Mouse (Mus musculus): ENCODE measurements around the gene Trp53. TPM values are rescaled to one million over a fixed set of nuclear protein-coding genes. Genes with fewer than 3 reads are reported as not detected.

Gene Trp53
- polyA plus RNA-seq, 1 experiment from 2014 or later: 163 TPM

GRCm38 (mm10) chr11:69584937-69585336 lies 4.8 kb downstream of the Trp53 start:
- Histone ChIP-seq H3K27ac (ENCODE audit: low read length) (no peak overlapping the region), H3K4me3 (ENCODE audit: low read depth, low read length) (no peak overlapping the region), H3K4me1 (ENCODE audit: control insufficient read depth, insufficient read depth, low read length) (0 out of 2 replicates have a peak, but pooled peaks cover 6% of the 10 kb centered on the region), H3K36me3 (ENCODE audit: control insufficient read depth, insufficient read depth, low read length) (peaks cover 44% of the 10 kb centered on the region), H3K4me2 (replicated peaks; ENCODE audit: low read depth, low read length) (no peak overlapping the region), H3K9me3 (ENCODE audit: control insufficient read depth, low read depth, low read length) (no peaks in the 10 kb centered on the region), H3K9ac (replicated peaks; ENCODE audit: low read depth, low read length) (no peak overlapping the region), H3K27me3 (ENCODE audit: control insufficient read depth, insufficient read depth, low read length) (no peaks in the 10 kb centered on the region)
- 95% methylated on average over 13 of the region's 13 CpGs for WGBS
- no peak for ATAC-seq (ENCODE audit: insufficient number of reproducible peaks, insufficient read depth, low FRiP score, low read depth)

- H3K9ac ChIP-seq (replicated peaks; ENCODE audit: low read depth, low read length): no peak overlapping the region
- H3K9me3 ChIP-seq (ENCODE audit: control insufficient read depth, low read depth, low read length): no peaks in the 10 kb centered on the region
- no peak overlapping the region for H3K27ac ChIP-seq (ENCODE audit: low read length)
- no peak overlapping the region for H3K4me2 ChIP-seq (replicated peaks; ENCODE audit: low read depth, low read length)
- H3K36me3 ChIP-seq (ENCODE audit: control insufficient read depth, insufficient read depth, low read length): peaks cover 52% of the 10 kb centered on the region
- H3K4me3 ChIP-seq (ENCODE audit: low read depth, low read length): no peak overlapping the region
- 79% methylated on average over 7 of the region's 7 CpGs for WGBS
- H3K27me3 ChIP-seq (ENCODE audit: control insufficient read depth, insufficient read depth, low read length): no peaks in the 10 kb centered on the region
- ATAC-seq (ENCODE audit: insufficient number of reproducible peaks, insufficient read depth, low FRiP score, low read depth): no peak
- H3K4me1 ChIP-seq (ENCODE audit: control insufficient read depth, insufficient read depth, low read length): 0 out of 2 replicates have a peak, but pooled peaks cover 6% of the 10 kb centered on the region
These were observed 5.7 kb downstream of the Trp53 start for GRCm38 (mm10) chr11:69585718-69586325.

DNA sequence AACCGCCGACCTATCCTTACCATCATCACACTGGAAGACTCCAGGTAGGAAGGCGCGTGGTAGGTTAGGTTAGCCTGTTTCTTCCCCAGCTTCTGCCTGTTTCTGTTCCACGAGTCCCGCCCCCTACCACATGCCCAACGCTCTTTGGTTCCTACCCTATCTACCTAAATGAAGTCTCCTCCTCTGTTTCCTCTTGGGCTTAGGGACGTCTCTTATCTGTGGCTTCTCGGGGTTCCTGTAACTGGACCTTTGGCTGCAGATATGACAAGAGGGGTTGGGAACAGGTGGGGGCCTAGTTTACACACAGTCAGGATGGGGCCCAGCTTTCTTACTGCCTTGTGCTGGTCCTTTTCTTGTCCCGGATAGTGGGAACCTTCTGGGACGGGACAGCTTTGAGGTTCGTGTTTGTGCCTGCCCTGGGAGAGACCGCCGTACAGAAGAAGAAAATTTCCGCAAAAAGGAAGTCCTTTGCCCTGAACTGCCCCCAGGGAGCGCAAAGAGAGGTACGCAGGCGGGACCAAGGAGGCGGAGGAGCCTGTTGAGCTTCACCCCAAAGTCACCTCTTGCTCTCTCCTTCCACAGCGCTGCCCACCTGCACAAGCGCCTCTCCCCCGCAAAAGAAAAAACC lies 9.2 kb downstream of the Trp53 start:
- Histone ChIP-seq H3K9me3 (ENCODE audit: control insufficient read depth, low read depth, low read length) (no peaks in the 10 kb centered on the region), H3K4me3 (ENCODE audit: low read depth, low read length) (no peak overlapping the region), H3K27me3 (ENCODE audit: control insufficient read depth, insufficient read depth, low read length) (no peaks in the 10 kb centered on the region), H3K36me3 (ENCODE audit: control insufficient read depth, insufficient read depth, low read length) (peaks cover 55% of the 10 kb centered on the region), H3K4me1 (ENCODE audit: control insufficient read depth, insufficient read depth, low read length) (no peaks in the 10 kb centered on the region), H3K9ac (replicated peaks; ENCODE audit: low read depth, low read length) (no peak overlapping the region), H3K27ac (ENCODE audit: low read length) (no peak overlapping the region), H3K4me2 (replicated peaks; ENCODE audit: low read depth, low read length) (no peak overlapping the region)
- 90% methylated on average over 22 of the region's 22 CpGs for WGBS
- no peak for ATAC-seq (ENCODE audit: insufficient number of reproducible peaks, insufficient read depth, low FRiP score, low read depth)

DNA sequence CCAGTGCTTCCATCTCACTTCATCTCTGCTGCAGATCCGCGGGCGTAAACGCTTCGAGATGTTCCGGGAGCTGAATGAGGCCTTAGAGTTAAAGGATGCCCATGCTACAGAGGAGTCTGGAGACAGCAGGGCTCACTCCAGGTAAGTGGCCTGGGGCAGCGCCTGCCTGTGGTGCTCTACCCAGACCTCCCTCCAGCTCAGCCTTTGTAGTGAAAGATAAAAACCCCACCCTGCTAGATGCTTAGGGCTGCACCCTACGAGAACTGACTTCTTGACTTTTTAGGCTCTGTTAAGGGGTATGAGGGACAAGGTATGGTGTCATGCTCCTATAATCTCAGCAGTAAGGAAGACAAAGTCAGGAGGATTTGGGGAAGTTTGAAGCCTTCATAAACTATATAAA lies 10.5 kb downstream of the Trp53 start:
- H3K9ac ChIP-seq (replicated peaks; ENCODE audit: low read depth, low read length): no peak overlapping the region
- no peak overlapping the region for H3K4me2 ChIP-seq (replicated peaks; ENCODE audit: low read depth, low read length)
- H3K4me3 ChIP-seq (ENCODE audit: low read depth, low read length): no peak overlapping the region
- ATAC-seq (ENCODE audit: insufficient number of reproducible peaks, insufficient read depth, low FRiP score, low read depth): no peak
- no peak overlapping the region for H3K27ac ChIP-seq (ENCODE audit: low read length)
- no peaks in the 10 kb centered on the region for H3K4me1 ChIP-seq (ENCODE audit: control insufficient read depth, insufficient read depth, low read length)
- H3K27me3 ChIP-seq (ENCODE audit: control insufficient read depth, insufficient read depth, low read length): no peaks in the 10 kb centered on the region
- 92% methylated on average over 8 of the region's 8 CpGs for WGBS
- H3K9me3 ChIP-seq (ENCODE audit: control insufficient read depth, low read depth, low read length): no peaks in the 10 kb centered on the region
- peaks cover 49% of the 10 kb centered on the region for H3K36me3 ChIP-seq (ENCODE audit: control insufficient read depth, insufficient read depth, low read length)

GRCm38 (mm10) chr11:69591424-69591823 lies 11.3 kb downstream of the Trp53 start:
- H3K36me3 ChIP-seq (ENCODE audit: control insufficient read depth, insufficient read depth, low read length): peaks cover 49% of the 10 kb centered on the region
- no peak for ATAC-seq (ENCODE audit: insufficient number of reproducible peaks, insufficient read depth, low FRiP score, low read depth)

GRCm38 (mm10) chr11:69591899-69592637 lies 11.9 kb downstream of the Trp53 start:
- H3K27me3 ChIP-seq (ENCODE audit: control insufficient read depth, insufficient read depth, low read length): no peaks in the 10 kb centered on the region
- H3K4me3 ChIP-seq (ENCODE audit: low read depth, low read length): no peak overlapping the region
- no peak overlapping the region for H3K4me2 ChIP-seq (replicated peaks; ENCODE audit: low read depth, low read length)
- H3K9ac ChIP-seq (replicated peaks; ENCODE audit: low read depth, low read length): no peak overlapping the region
- no peak for ATAC-seq (ENCODE audit: insufficient number of reproducible peaks, insufficient read depth, low FRiP score, low read depth)
- 83% methylated on average over 7 of the region's 7 CpGs for WGBS
- H3K36me3 ChIP-seq (ENCODE audit: control insufficient read depth, insufficient read depth, low read length): peaks cover 46% of the 10 kb centered on the region
- H3K9me3 ChIP-seq (ENCODE audit: control insufficient read depth, low read depth, low read length): no peaks in the 10 kb centered on the region
- no peak overlapping the region for H3K27ac ChIP-seq (ENCODE audit: low read length)
- no peaks in the 10 kb centered on the region for H3K4me1 ChIP-seq (ENCODE audit: control insufficient read depth, insufficient read depth, low read length)

More at GRCm38 (mm10) chr11:69591424-69591823, 11.3 kb downstream of the Trp53 start:
- Histone ChIP-seq H3K4me2 (replicated peaks; ENCODE audit: low read depth, low read length) (no peak overlapping the region), H3K27ac (ENCODE audit: low read length) (no peak overlapping the region), H3K9me3 (ENCODE audit: control insufficient read depth, low read depth, low read length) (no peaks in the 10 kb centered on the region), H3K4me3 (ENCODE audit: low read depth, low read length) (no peak overlapping the region), H3K4me1 (ENCODE audit: control insufficient read depth, insufficient read depth, low read length) (no peaks in the 10 kb centered on the region), H3K27me3 (ENCODE audit: control insufficient read depth, insufficient read depth, low read length) (no peaks in the 10 kb centered on the region), H3K9ac (replicated peaks; ENCODE audit: low read depth, low read length) (no peak overlapping the region)
- WGBS: 76% methylated on average over 3 of the region's 3 CpGs

GRCm38 (mm10) chr11:69592799-69593198 lies 12.6 kb downstream of the Trp53 start:
- H3K36me3 ChIP-seq (ENCODE audit: control insufficient read depth, insufficient read depth, low read length): peaks cover 39% of the 10 kb centered on the region
- no peak for ATAC-seq (ENCODE audit: insufficient number of reproducible peaks, insufficient read depth, low FRiP score, low read depth)

DNA sequence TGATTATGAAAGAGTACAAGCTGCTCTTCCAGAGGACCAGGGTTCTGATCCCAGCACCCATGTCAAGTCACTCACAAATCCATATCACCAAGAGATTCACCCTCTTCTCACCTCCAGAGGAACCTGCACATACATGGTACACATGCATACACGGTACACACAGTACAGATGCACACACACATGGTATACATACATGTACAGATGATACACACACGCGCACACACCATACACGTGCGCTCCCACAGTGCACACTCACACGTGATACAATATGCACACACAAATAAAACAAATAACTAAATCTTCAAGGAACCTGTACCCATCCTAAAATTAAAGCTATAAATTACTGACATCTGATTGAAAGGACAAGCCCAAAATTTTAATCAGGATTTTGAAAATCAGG lies 14.7 kb downstream of the Trp53 start:
- WGBS: 95% methylated on average over 6 of the region's 6 CpGs
- Histone ChIP-seq H3K27me3 (ENCODE audit: control insufficient read depth, insufficient read depth, low read length) (no peaks in the 10 kb centered on the region), H3K9ac (replicated peaks; ENCODE audit: low read depth, low read length) (no peak overlapping the region), H3K4me3 (ENCODE audit: low read depth, low read length) (no peak overlapping the region), H3K36me3 (ENCODE audit: control insufficient read depth, insufficient read depth, low read length) (peaks cover 18% of the 10 kb centered on the region), H3K27ac (ENCODE audit: low read length) (no peak overlapping the region), H3K4me1 (ENCODE audit: control insufficient read depth, insufficient read depth, low read length) (peaks cover 7% of the 10 kb centered on the region), H3K9me3 (ENCODE audit: control insufficient read depth, low read depth, low read length) (no peaks in the 10 kb centered on the region), H3K4me2 (replicated peaks; ENCODE audit: low read depth, low read length) (no peak overlapping the region)
- no peak for ATAC-seq (ENCODE audit: insufficient number of reproducible peaks, insufficient read depth, low FRiP score, low read depth)

More at GRCm38 (mm10) chr11:69592799-69593198, 12.6 kb downstream of the Trp53 start:
- Histone ChIP-seq H3K27ac (ENCODE audit: low read length) (no peak overlapping the region), H3K9ac (replicated peaks; ENCODE audit: low read depth, low read length) (no peak overlapping the region), H3K4me1 (ENCODE audit: control insufficient read depth, insufficient read depth, low read length) (no peaks in the 10 kb centered on the region), H3K4me2 (replicated peaks; ENCODE audit: low read depth, low read length) (no peak overlapping the region), H3K27me3 (ENCODE audit: control insufficient read depth, insufficient read depth, low read length) (no peaks in the 10 kb centered on the region), H3K9me3 (ENCODE audit: control insufficient read depth, low read depth, low read length) (no peaks in the 10 kb centered on the region), H3K4me3 (ENCODE audit: low read depth, low read length) (no peak overlapping the region)
- WGBS: 88% methylated on average over 4 of the region's 4 CpGs

Data from stomach, embryonic 14.5 days (tissue).